Mouse (Mus musculus) cerebellum, postnatal 36 days (tissue): ENCODE data around the gene Idh2.

ENCODE experiments used
- DNase-seq, 2 experiments: peaks; one replicate each; pipeline ENCODE4 v3.0.0; 2021 to 2022; ENCODE audit warnings: mixed read lengths in 2 of 2

The Idh2 gene

DNA sequence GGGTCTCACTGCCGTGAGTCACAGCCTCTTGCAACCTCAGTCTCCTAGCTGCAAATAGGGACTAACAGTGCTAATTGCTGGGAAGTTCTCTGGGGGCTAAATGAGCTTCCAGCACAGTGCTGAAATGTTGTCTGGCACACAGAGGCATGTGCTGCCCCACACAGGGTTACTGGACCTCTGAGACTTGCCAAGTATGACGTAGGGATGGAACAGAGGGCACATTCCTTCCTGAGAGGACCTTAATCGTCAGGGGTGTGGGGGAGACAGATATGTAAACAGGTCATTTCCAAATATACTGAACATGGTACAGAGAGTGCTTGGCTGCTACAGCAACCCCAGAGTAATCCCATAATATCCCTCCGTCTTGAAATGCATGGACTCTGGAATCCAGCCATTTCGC, 5.9 kb upstream of the Idh2 start:
- DNase-seq: no peak

GRCm38 (mm10) chr7:80119198-80119597, 4.0 kb upstream of the Idh2 start:
- no peak for DNase-seq

GRCm38 (mm10) chr7:80116158-80116557, 966 bp upstream of the Idh2 start:
- no peak for DNase-seq

DNA sequence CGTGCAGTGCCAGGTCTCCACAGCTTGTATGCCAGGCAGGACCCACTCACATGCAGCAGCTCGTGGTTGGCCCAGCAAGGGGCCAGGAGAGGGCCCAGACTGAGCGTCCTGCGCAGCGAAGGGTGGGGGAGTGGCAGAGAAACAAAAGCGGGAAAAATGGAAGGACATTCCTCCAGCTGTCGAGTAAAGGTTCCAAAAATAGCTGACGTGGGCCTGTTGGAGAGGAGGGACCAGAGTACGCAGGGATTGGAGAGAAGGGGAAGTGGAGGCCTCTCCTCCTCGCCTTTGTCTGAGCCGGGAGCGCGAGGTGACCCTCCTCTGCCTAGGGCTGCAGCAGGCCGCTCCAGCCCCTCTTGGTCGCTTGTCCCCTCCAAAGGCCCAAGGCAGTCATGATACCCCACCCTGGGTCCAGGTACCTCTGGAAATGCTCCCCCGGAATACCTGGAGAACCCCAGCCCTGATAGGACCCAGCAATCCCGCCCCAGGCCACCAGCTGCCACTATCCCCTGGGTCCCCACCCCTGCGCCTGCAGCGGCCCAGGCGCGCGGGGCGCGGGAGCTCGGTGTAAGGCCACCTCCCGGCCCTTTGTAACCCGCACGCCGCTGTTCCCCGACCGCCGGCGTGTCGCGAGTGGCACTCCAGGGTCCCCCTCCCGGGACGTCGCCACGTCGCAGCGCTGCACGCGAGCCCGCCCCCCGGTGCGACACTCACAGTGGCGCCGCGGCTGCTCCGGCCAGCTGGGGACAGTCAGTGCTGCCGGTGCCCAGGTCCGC, 555 bp downstream of the Idh2 start:
- peak; percentile 40 to 46 for DNase-seq

- peak in 1 of 2 experiments; percentile 17 for DNase-seq
These were observed 1.2 kb downstream of the Idh2 start for GRCm38 (mm10) chr7:80113989-80114388.

- no peak for DNase-seq
These were observed 3.8 kb downstream of the Idh2 start for GRCm38 (mm10) chr7:80111066-80112045.

- no peak for DNase-seq
These were observed 8.8 kb downstream of the Idh2 start for GRCm38 (mm10) chr7:80106441-80106840.

DNA sequence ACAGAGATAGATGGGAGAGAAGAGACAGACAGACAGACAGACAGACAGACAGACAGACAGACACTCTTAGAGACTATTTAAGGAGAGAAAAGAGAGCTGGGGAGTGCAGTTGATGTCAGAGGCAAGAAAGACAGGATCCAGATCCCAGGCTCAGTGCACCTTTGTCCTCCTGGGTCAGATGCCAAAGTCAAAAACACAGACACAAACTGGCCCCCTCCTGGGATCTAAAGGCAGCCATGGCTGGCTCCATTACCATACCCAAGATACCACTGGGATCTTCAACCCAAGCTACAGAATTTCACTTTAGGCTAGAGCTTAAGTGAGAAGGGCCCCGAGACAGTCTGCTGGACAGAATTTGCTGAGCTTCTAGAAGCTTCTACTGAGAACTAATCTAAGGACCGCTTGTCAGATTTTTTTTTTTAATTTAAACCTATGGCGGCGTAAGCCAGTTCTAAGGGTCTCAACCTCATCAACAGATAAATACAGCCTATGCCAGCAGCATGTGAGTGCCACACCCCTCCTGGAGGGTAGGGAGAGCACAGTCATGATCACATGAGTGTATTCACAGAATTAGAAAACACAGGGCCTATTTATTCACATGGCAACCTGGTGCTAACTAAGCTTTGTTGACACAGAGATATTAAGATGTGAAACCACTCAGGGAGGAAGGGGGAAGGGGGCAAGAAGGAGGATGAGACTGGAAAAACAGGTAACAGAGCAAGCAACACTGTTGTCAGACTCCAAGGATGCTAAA, 9.4 kb downstream of the Idh2 start:
- DNase-seq: no peak

- peak in 1 of 2 experiments; percentile 38 for DNase-seq
These were observed 11.9 kb downstream of the Idh2 start for GRCm38 (mm10) chr7:80103335-80103734.

DNA sequence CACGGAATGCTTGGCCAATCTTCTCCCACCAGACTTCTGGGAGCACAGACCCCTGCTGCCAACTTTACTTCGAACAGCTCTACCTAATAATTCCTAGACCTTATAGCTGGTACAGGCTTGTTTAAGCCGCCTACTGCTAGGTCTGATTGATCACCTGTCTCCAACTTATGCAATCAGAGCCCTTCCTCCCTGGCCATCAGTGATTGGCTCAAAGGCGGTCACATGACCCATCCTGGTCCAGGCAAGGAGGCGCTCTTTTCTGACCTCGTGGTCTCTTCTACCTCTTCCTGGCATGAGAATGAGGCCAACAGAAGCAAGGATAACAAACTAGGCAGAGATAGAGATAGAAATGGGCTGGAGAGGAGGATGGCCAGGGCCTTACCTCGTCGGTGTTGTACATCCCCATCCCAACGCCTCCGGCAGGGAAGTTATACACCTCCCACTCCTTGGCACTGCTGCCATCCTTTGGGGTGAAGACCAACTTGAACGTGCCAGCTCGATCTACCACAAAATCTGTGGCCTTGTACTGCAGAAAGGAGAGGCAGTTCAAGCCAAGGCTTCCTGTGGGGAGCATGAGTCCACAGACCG, 16.7 kb downstream of the Idh2 start:
- DNase-seq: no peak

GRCm38 (mm10) chr7:80095598-80096309, 19.4 kb downstream of the Idh2 start:
- DNase-seq: peak; percentile 32 to 39

- no peak for DNase-seq
These were observed 20.7 kb downstream of the Idh2 start for GRCm38 (mm10) chr7:80094481-80094880.

DNA sequence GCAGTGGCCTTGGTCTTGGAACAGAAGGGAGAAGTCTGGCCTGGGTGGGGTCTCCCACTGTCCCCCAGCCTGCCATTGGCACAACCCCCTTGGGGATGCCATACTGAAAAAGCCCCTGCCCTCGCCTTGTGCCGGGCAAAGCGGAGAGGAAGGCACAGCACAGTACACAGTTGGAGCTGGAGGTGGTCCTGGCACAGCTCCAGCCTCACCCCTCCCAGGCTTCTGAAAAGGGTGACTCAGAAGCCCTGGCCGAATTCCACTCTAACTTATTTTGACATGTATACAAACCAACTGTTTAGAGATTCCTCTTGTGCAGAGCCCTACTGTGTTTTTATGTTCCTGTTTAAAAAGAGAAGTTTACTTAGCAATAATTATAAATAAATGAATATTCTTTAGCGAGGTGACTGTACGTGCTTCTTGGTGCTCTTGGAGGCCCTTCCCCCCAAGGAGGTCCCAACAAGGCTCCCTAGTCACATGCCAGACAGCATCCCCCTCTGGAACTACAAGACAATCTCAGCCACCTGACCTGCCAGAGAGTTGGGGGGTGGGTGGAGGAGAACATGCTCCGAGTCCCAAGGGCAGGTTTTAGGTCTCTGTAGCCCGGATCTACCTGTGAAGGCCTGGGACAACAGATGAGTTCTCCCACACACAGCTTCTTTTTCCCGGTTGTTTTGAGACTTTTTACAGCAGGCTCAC, 22.7 kb downstream of the Idh2 start:
- peak; percentile 63 for DNase-seq

DNA sequence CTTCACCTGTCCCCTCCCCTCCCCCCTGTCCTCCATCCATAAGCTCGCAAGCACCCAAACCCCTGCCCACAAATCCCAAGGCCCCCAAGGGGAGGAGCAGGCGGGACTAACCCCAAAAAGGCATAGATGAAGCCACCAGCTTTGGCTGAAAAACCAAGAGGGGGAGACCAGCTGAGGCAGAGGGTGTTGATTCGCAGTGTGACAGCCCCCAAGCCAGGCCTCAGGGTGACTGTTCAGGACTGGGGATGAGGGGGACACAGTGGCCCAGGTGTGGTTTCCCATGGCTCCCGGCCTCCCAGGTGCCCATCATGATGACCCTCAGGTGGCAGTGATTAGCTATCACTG, 23.4 kb downstream of the Idh2 start:
- no peak for DNase-seq

- no peak for DNase-seq
These were observed 24.0 kb downstream of the Idh2 start for GRCm38 (mm10) chr7:80091004-80091865.

DNA sequence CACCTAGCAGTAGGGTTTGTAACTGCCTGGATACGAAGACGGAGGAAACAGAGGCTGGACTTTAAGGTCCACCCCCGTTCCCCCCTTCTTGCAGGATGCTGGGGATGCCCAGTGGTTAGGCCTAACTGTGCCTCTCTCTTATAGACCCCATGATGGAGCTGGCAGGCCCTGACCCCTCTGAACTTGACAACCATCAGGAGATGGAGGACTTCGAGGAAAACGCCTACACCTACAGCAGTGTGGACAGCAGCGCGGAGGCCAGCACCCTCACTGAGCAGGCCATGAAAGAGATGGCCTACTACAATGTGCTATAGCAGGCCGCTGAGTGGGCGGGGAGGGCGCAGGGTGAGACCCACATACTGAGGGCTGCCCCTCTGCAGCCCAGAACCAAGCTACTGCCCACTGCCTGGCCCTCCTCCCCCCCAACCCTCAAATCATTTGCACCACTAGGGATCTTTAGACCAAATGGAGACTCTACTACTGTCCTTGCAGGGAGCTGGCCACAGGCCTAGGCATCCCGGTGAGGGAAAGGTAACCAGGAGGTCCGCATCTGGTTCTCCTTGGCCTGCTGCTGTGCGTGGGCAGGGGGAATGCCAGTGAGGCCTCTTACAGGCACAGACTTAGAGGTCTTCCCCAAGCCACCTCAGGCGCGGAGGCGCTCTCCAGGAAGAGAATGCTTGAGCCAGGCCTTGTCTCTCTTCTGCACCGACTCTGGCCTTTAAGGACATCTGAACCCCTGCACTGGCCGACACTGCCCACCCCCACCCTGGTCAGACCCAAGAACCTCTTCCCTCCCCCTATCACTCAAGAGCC, 24.8 kb downstream of the Idh2 start:
- no peak for DNase-seq

DNA sequence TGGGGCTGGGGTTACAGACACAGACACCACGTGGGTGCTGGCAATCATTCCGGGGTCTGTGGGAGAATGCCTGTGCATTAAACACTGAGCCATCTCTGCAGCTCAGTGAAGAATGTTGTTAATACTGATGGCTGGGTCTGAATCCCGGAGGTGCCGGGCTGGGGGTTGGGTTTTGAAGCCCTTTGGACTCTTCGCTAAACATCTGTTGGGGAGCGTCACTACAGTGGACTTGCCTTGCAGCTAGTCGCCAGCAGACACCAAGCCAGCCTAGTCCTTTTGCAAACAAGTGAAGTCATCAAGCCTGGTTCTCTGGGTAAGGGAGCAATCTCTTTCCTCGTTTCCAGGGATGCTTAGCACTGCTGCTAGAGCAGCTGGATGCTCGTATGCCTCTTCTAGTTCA, 27.0 kb downstream of the Idh2 start:
- DNase-seq: no peak

- no peak for DNase-seq
These were observed 29.0 kb downstream of the Idh2 start for GRCm38 (mm10) chr7:80085970-80086715.

GRCm38 (mm10) chr7:80084484-80084931, 30.7 kb downstream of the Idh2 start:
- peak in 1 of 2 experiments; percentile 45 for DNase-seq
